Mouse (Mus musculus) ES-Bruce4 (cell line): Measurements from ENCODE around the gene Olfr365.

Source experiments
- EP300 ChIP-seq: IDR thresholded peaks from 2 replicates; pipeline ENCODE4 v1.6.1; 2011; ENCODE audit warnings: low read depth, low read length; ENCODE audit not compliant: insufficient read depth
- POLR2A ChIP-seq: IDR thresholded peaks from one replicate; pipeline ENCODE4 v1.8.1; 2011; ENCODE audit warnings: low read length; ENCODE audit not compliant: insufficient read depth

- no peak for TF ChIP-seq EP300
- TF ChIP-seq POLR2A, result no peak
Observed at GRCm38 (mm10) chr2:37139022-37139421, 49.0 kb upstream of the Olfr365 start, which contains the start of gene Olfr364-ps1.
